Mouse (Mus musculus): ENCODE measurements around the gene Rps27. TPM values are rescaled to one million over a fixed set of nuclear protein-coding genes. Genes with fewer than 3 reads are reported as not detected.

The Rps27 gene
- polyA plus RNA-seq, 1 experiment from 2014 or later, result 1,661 TPM

- peak overlapping the region; percentile 59 for H3K4me2 ChIP-seq (replicated peaks; ENCODE audit: low read depth)
- TF ChIP-seq CTCF (IDR thresholded peaks at IDR 0.05; ENCODE audit: low read depth), result no peak
- TF ChIP-seq EP300 (optimal IDR thresholded peaks at IDR 0.05), result no peak
- H3K9me3 ChIP-seq (ENCODE audit: control insufficient read depth, low read length), result no peaks in the 10 kb centered on the region
- H3K4me1 ChIP-seq (replicated peaks; ENCODE audit: control insufficient read depth, insufficient read depth), result peaks cover 4% of the 10 kb centered on the region; the same call in 1 of the 2 replicates
- peak overlapping the region; percentile 90 for H3K4me3 ChIP-seq (ENCODE audit: low read depth, low read length)
- 12% methylated on average over 12 of the region's 12 CpGs for WGBS
- no peaks in the 10 kb centered on the region for H3K27me3 ChIP-seq (ENCODE audit: control insufficient read depth, insufficient read depth, low read length)
- DNase-seq (ENCODE audit: low spot score) (no peak), ATAC-seq (ENCODE audit: low FRiP score, low TSS enrichment) (no peak; the same call in 1 of the 2 replicates)
- peaks cover 3% of the 10 kb centered on the region; the same call in 1 of the 2 replicates for H3K36me3 ChIP-seq (ENCODE audit: control insufficient read depth, insufficient read depth, low read length)
- H3K27ac ChIP-seq (replicated peaks), result no peak overlapping the region
- no peak overlapping the region for H3K9ac ChIP-seq (ENCODE audit: low read length)
These were observed 669 bp upstream of the Rps27 start for GRCm38 (mm10) chr3:90213956-90214684.

DNA sequence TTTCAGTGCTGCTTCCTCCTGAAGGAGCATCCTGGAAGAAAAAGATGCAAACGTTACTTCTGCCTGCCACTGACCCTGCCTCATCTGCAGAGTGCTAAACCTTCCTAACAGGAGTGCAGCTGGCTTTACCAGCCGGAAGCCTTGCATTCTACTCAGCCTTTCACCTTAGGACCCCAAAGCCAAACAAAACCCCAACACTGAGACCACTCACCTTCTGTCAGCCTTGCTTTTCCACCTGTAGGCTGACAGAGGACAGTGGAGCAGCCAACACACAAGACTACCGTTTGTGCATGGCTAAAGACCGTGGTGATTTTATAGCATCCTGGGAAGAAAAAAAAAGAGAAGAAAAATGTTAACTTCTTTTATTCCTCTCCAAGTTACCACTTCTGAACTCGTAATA, 728 bp downstream of the Rps27 start:
- Histone ChIP-seq H3K9me3 (ENCODE audit: control insufficient read depth, low read length) (no peaks in the 10 kb centered on the region), H3K4me3 (ENCODE audit: low read depth, low read length) (peak overlapping the region; percentile 90), H3K27me3 (ENCODE audit: control insufficient read depth, insufficient read depth, low read length) (no peaks in the 10 kb centered on the region), H3K4me1 (replicated peaks; ENCODE audit: control insufficient read depth, insufficient read depth) (peaks cover 4% of the 10 kb centered on the region; the same call in 1 of the 2 replicates), H3K27ac (replicated peaks) (no peak overlapping the region), H3K4me2 (replicated peaks; ENCODE audit: low read depth) (peak overlapping the region; percentile 57), H3K9ac (ENCODE audit: low read length) (peak overlapping the region; percentile 98), H3K36me3 (ENCODE audit: control insufficient read depth, insufficient read depth, low read length) (peaks cover 6% of the 10 kb centered on the region)
- WGBS, result 3% methylated on average over 5 of the region's 5 CpGs
- no peak for TF ChIP-seq CTCF (IDR thresholded peaks at IDR 0.05; ENCODE audit: low read depth)
- TF ChIP-seq EP300 (optimal IDR thresholded peaks at IDR 0.05), result no peak
- no peak for DNase-seq (ENCODE audit: low spot score)
- no peak for ATAC-seq (ENCODE audit: low FRiP score, low TSS enrichment)

- Histone ChIP-seq H3K36me3 (ENCODE audit: control insufficient read depth, insufficient read depth, low read length) (peaks cover 6% of the 10 kb centered on the region), H3K27me3 (ENCODE audit: control insufficient read depth, insufficient read depth, low read length) (no peaks in the 10 kb centered on the region), H3K4me2 (replicated peaks; ENCODE audit: low read depth) (peak overlapping the region; percentile 57), H3K9ac (ENCODE audit: low read length) (peak overlapping the region; percentile 98), H3K4me1 (replicated peaks; ENCODE audit: control insufficient read depth, insufficient read depth) (peaks cover 4% of the 10 kb centered on the region; the same call in 1 of the 2 replicates), H3K4me3 (ENCODE audit: low read depth, low read length) (peak overlapping the region; percentile 90), H3K27ac (replicated peaks) (no peak overlapping the region), H3K9me3 (ENCODE audit: control insufficient read depth, low read length) (no peaks in the 10 kb centered on the region)
- TF ChIP-seq CTCF (IDR thresholded peaks at IDR 0.05; ENCODE audit: low read depth) (no peak), EP300 (optimal IDR thresholded peaks at IDR 0.05) (no peak)
- peak; percentile 15 for DNase-seq (ENCODE audit: low spot score)
- WGBS, result 54% methylated on average over 13 of the region's 13 CpGs
- ATAC-seq (ENCODE audit: low FRiP score, low TSS enrichment), result no peak
These were observed 1.7 kb downstream of the Rps27 start for GRCm38 (mm10) chr3:90211475-90212398.

DNA sequence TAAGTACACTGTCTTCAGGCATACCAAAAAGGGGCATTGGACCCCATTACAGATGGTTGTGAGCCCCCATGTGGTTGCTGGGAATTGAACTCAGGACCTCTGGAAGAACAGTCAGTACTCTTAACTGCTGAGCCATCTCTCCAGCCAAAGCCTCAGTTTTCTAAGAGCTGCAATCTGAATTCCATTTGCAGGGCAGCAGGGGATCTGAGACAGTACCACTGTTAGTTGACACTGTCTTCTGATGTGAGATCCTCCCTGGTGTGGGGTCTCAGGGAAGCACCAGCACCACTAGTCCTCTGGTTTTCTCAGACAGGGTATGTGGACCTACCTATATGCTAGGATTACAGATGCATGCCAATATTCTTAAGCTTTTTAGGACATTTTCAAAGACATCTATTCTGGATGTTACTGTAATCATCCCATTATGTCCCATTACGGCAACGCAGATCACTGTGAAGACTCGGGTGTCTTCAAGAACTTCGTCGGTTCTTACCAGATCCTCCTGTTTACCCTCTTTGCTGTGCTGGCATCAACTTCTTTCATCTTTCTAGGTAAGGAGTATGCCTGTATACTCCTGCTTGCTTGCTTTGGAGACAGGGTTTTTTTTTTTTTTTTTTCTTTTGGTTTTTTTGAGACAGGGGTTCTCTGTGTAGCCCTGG, 3.4 kb downstream of the Rps27 start:
- Histone ChIP-seq H3K36me3 (ENCODE audit: control insufficient read depth, insufficient read depth, low read length) (peaks cover 6% of the 10 kb centered on the region), H3K4me2 (replicated peaks; ENCODE audit: low read depth) (no peak overlapping the region), H3K9me3 (ENCODE audit: control insufficient read depth, low read length) (no peaks in the 10 kb centered on the region), H3K27me3 (ENCODE audit: control insufficient read depth, insufficient read depth, low read length) (no peaks in the 10 kb centered on the region), H3K27ac (replicated peaks) (no peak overlapping the region), H3K4me1 (replicated peaks; ENCODE audit: control insufficient read depth, insufficient read depth) (peaks cover 4% of the 10 kb centered on the region; the same call in 1 of the 2 replicates), H3K9ac (ENCODE audit: low read length) (no peak overlapping the region), H3K4me3 (ENCODE audit: low read depth, low read length) (no peak overlapping the region)
- no peak for TF ChIP-seq EP300 (optimal IDR thresholded peaks at IDR 0.05)
- DNase-seq (ENCODE audit: low spot score) (no peak), ATAC-seq (ENCODE audit: low FRiP score, low TSS enrichment) (no peak)
- 93% methylated on average over 5 of the region's 5 CpGs for WGBS

- ATAC-seq (ENCODE audit: low FRiP score, low TSS enrichment) (no peak), DNase-seq (ENCODE audit: low spot score) (no peak)
- no peak overlapping the region for H3K4me2 ChIP-seq (replicated peaks; ENCODE audit: low read depth)
- TF ChIP-seq EP300 (optimal IDR thresholded peaks at IDR 0.05) (no peak), CTCF (IDR thresholded peaks at IDR 0.05; ENCODE audit: low read depth) (no peak)
- no peaks in the 10 kb centered on the region for H3K9me3 ChIP-seq (ENCODE audit: control insufficient read depth, low read length)
- H3K4me3 ChIP-seq (ENCODE audit: low read depth, low read length), result no peak overlapping the region
- 67% methylated on average over 2 of the region's 2 CpGs for WGBS
- H3K4me1 ChIP-seq (replicated peaks; ENCODE audit: control insufficient read depth, insufficient read depth), result peaks cover 4% of the 10 kb centered on the region; the same call in 1 of the 2 replicates
- no peak overlapping the region for H3K9ac ChIP-seq (ENCODE audit: low read length)
- no peak overlapping the region for H3K27ac ChIP-seq (replicated peaks)
- peaks cover 6% of the 10 kb centered on the region for H3K36me3 ChIP-seq (ENCODE audit: control insufficient read depth, insufficient read depth, low read length)
- H3K27me3 ChIP-seq (ENCODE audit: control insufficient read depth, insufficient read depth, low read length), result no peaks in the 10 kb centered on the region
These were observed 4.8 kb downstream of the Rps27 start for GRCm38 (mm10) chr3:90208662-90209061.
